Mouse (Mus musculus) kidney, adult 2 months (tissue): ENCODE measurements around the gene Fam133b.

ENCODE experiments used
- CTCF ChIP-seq: fragments of 200-500 bp; conservative IDR thresholded peaks from 2 replicates; pipeline ENCODE4 v1.5.1; 2011; ENCODE audit warnings: low read depth, mild to moderate bottlenecking, control low read depth, low read length, moderate library complexity, mixed read lengths; ENCODE audit not compliant: insufficient read depth, insufficient read length
- POLR2A ChIP-seq: fragments of 200-500 bp; IDR thresholded peaks from one replicate; pipeline ENCODE4 v1.6.1; 2011; ENCODE audit warnings: low read depth, low read length, control low read depth

- TF ChIP-seq POLR2A (no peak), CTCF (no peak)
These were observed 10.6 kb downstream of the Fam133b start for GRCm38 (mm10) chr5:3554198-3554597.
